In the genomic region with DNA sequence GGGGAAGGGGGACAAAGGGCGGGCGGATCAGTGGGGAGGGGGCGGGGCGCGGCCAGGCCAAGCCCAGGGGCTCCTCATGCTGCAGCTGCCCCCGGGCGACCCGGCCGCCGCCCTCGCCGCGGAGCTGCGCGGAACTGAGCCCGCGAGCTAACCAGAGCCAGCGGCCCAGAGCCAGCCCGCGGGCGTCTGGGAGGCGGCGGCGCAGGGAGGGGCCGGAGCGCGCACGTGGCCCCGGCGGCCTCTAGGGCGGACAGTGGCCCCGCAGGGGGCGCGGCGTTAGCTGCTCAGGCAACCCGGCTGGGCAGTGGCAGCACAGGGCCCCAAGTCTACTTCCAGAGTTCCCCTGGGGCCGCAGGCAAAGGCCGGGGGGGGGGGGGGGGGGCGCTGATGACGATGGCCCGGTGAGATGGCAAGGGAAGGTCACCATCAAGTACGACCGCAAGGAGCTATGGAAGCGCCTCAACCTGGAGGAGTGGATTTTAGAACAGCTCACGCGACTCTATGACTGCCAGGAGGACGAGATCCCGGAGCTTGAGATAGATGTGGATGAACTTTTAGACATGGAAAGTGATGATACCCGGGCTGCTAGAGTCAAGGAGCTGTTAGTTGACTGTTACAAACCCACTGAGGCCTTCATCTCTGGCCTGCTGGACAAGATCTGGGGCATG, we compare ENCODE assay signal across 9 mouse cellular contexts. TPM values are rescaled to one million over a fixed set of nuclear protein-coding genes. Genes with fewer than 3 reads are reported as not detected.
DNase-seq lines count a peak whose midpoint lies in the region; ATAC-seq lines count a peak whose summit lies in the region.
"Had no signal": no experiment of that assay in that cellular context is flagged by ENCODE, and none has a peak within 500 bp of the region (broad histone marks: within the 10 kb centered on the region; RNA-seq: fewer than 3 reads in every experiment).

No protein-coding gene starts in this region.

- no peaks in the 10 kb centered on the region for H3K9me3 ChIP-seq in forebrain, embryonic 15.5 days
- H3K9me3 ChIP-seq in stomach, embryonic 15.5 days: no peaks in the 10 kb centered on the region

- no peaks in the 10 kb centered on the region for H3K36me3 ChIP-seq in forebrain, embryonic 15.5 days
- no peaks in the 10 kb centered on the region for H3K36me3 ChIP-seq in stomach, embryonic 15.5 days

- intact Hi-C loops in heart, postnatal 36 days (cut with DNase I): no loop called here

- WGBS in forebrain, embryonic 15.5 days: 22% methylated on average over 42 of the region's 49 CpGs
- 15% methylated on average over 35 of the region's 49 CpGs for WGBS in stomach, embryonic 15.5 days

- ATAC-seq in frontal cortex, adult (ENCODE audit: low TSS enrichment): peak; percentile 67
- ATAC-seq in forebrain, embryonic 15.5 days (replicated peaks): peak; percentile 78
- ATAC-seq in megakaryocyte progenitor cell, adult 5-6 weeks (replicated peaks; ENCODE audit: poor library complexity): peak; percentile 93
- ATAC-seq in stomach, embryonic 15.5 days (ENCODE audit: insufficient read depth, low FRiP score, low read depth): peak; percentile 88

- peak overlapping the region; percentile 47 for H3K4me3 ChIP-seq in forebrain, embryonic 15.5 days
- H3K4me3 ChIP-seq in stomach, embryonic 15.5 days (replicated peaks): peak overlapping the region; percentile 37

- H3K9ac ChIP-seq in forebrain, embryonic 15.5 days (replicated peaks): peak overlapping the region; percentile 42
- H3K9ac ChIP-seq in stomach, embryonic 15.5 days: no peak overlapping the region

- peak overlapping the region; percentile 57 for H3K4me2 ChIP-seq in forebrain, embryonic 15.5 days (replicated peaks)
- H3K4me2 ChIP-seq in stomach, embryonic 15.5 days: peak overlapping the region; percentile 57

- no peaks in the 10 kb centered on the region for H3K4me1 ChIP-seq in forebrain, embryonic 15.5 days
- no peaks in the 10 kb centered on the region for H3K4me1 ChIP-seq in stomach, embryonic 15.5 days

- DNase-seq in frontal cortex, adult 2 months (ENCODE audit: extremely low spot score in 1 of 2, low spot score in 1 of 2): no peak
- DNase-seq in cerebellum, adult 11-12 months: peak; percentile 36
- DNase-seq in heart, postnatal 36 days: peak; percentile 38 to 52
- DNase-seq in kidney, postnatal 4 days: peak; percentile 45 to 71

- no peak overlapping the region for H3K27ac ChIP-seq in forebrain, embryonic 15.5 days (replicated peaks)
- no peak overlapping the region for H3K27ac ChIP-seq in stomach, embryonic 15.5 days

- no peaks in the 10 kb centered on the region for H3K27me3 ChIP-seq in forebrain, embryonic 15.5 days
- H3K27me3 ChIP-seq in stomach, embryonic 15.5 days (replicated peaks): no peaks in the 10 kb centered on the region

RNA-seq across cellular contexts. Expression of a gene that starts 7.9 kb away (rescaled TPM):
- not detected in 2 replicates for polyA plus RNA-seq in frontal cortex, adult 2 months (2012; rRNA removed)
- not detected in 2 replicates for polyA plus RNA-seq in forebrain, embryonic 15.5 days (2015; fragmentation: Nextera tagmentation; extraction: Ambion mirVana)
- total RNA-seq in heart, postnatal 36 days (2021): not detected
- not detected in 2 replicates for total RNA-seq in megakaryocyte progenitor cell, adult 5-6 weeks (2015)
- total RNA-seq in megakaryocyte progenitor cell, adult 5-6 weeks (2017): not detected in 2 replicates
- polyA plus RNA-seq in stomach, embryonic 15.5 days (2015; fragmentation: Nextera tagmentation; extraction: Ambion mirVana): not detected in 2 replicates
- total RNA-seq: left cerebral cortex, postnatal 36 days had no signal

RNA-seq across cellular contexts. Expression of a gene that starts 24.9 kb away (rescaled TPM):
- 30.5 and 33.4 TPM in 2 replicates for polyA plus RNA-seq in frontal cortex, adult 2 months (2012; rRNA removed)
- polyA plus RNA-seq in forebrain, embryonic 15.5 days (2015; fragmentation: Nextera tagmentation; extraction: Ambion mirVana): 17.2 and 19.6 TPM in 2 replicates
- total RNA-seq in heart, postnatal 36 days (2021): 10 to 100 TPM; 12.6 to 12.9 TPM
- 69.3 and 70.2 TPM in 2 replicates for total RNA-seq in megakaryocyte progenitor cell, adult 5-6 weeks (2015)
- 62.3 and 64.7 TPM in 2 replicates for total RNA-seq in megakaryocyte progenitor cell, adult 5-6 weeks (2017)
- 79.3 and 84.9 TPM in 2 replicates for polyA plus RNA-seq in stomach, embryonic 15.5 days (2015; fragmentation: Nextera tagmentation; extraction: Ambion mirVana)

Comparison
In these comparisons a context has a peak if more than half of its experiments do, and no peak if none do; other contexts are left out.
1. DNase-seq: peak in cerebellum, adult 11-12 months (single experiment), heart, postnatal 36 days (2 of 2) and kidney, postnatal 4 days (2 of 2); none in frontal cortex, adult 2 months (0 of 2).
2. Peak in every context shown above with its lines, with median percentiles within 50 percentile points of each other: ATAC-seq.